Mouse (Mus musculus): ENCODE results near the gene Trim45. TPM values are rescaled to one million over a fixed set of nuclear protein-coding genes. Genes with fewer than 3 reads are reported as not detected.

Trim45 gene
- 1.3 and 2.1 TPM in 2 replicates for polyA plus RNA-seq (2014; fragmentation: Nextera tagmentation; extraction: Ambion mirVana)

- Histone ChIP-seq H3K36me3 (ENCODE audit: control insufficient read depth, insufficient read depth, low read length) (no peaks in the 10 kb centered on the region), H3K4me3 (ENCODE audit: low read depth, low read length) (peak within 1 kb of the TSS; percentile 66), H3K4me2 (peak within 1 kb of the TSS; percentile 83), H3K27me3 (replicated peaks; ENCODE audit: control insufficient read depth, insufficient read depth, low read length) (no peaks in the 10 kb centered on the region), H3K9me3 (ENCODE audit: control insufficient read depth, low read length) (no peaks in the 10 kb centered on the region), H3K27ac (ENCODE audit: low read depth, low read length) (peak within 1 kb of the TSS; percentile 59; the same call in 1 of the 2 replicates), H3K9ac (ENCODE audit: low read depth, low read length) (peak within 1 kb of the TSS; percentile 77), H3K4me1 (replicated peaks; ENCODE audit: control insufficient read depth, insufficient read depth, low read length) (peaks cover 10% of the 10 kb centered on the region)
- 0% methylated on average over 39 of the region's 39 CpGs for WGBS
- ATAC-seq (replicated peaks; ENCODE audit: low FRiP score), result peak; percentile 97
- DNase-seq (ENCODE audit: low spot score), result peak; percentile 92
These were observed at the start of gene Trim45 for GRCm38 (mm10) chr3:100921825-100922505. Trim45 (plus strand) TSS chr3:100922202.

GRCm38 (mm10) chr3:100877057-100877456 lies 44.9 kb upstream of the Trim45 start:
- H3K36me3 ChIP-seq (ENCODE audit: control insufficient read depth, insufficient read depth, low read length), result no peaks in the 10 kb centered on the region
- no peak overlapping the region for H3K4me3 ChIP-seq (ENCODE audit: low read depth, low read length)
- DNase-seq (ENCODE audit: low spot score) (no peak), ATAC-seq (replicated peaks; ENCODE audit: low FRiP score) (no peak)
- H3K27ac ChIP-seq (ENCODE audit: low read depth, low read length), result no peak overlapping the region
- H3K4me2 ChIP-seq, result no peak overlapping the region
- 90% methylated on average over 4 of the region's 4 CpGs for WGBS
- no peak overlapping the region for H3K9ac ChIP-seq (ENCODE audit: low read depth, low read length)
- H3K9me3 ChIP-seq (ENCODE audit: control insufficient read depth, low read length), result no peaks in the 10 kb centered on the region
- H3K4me1 ChIP-seq (replicated peaks; ENCODE audit: control insufficient read depth, insufficient read depth, low read length), result no peaks in the 10 kb centered on the region
- no peaks in the 10 kb centered on the region for H3K27me3 ChIP-seq (replicated peaks; ENCODE audit: control insufficient read depth, insufficient read depth, low read length)

- H3K36me3 ChIP-seq (ENCODE audit: control insufficient read depth, insufficient read depth, low read length), result no peaks in the 10 kb centered on the region
- no peaks in the 10 kb centered on the region for H3K27me3 ChIP-seq (replicated peaks; ENCODE audit: control insufficient read depth, insufficient read depth, low read length)
- H3K4me3 ChIP-seq (ENCODE audit: low read depth, low read length), result no peak overlapping the region
- DNase-seq (ENCODE audit: low spot score) (no peak), ATAC-seq (replicated peaks; ENCODE audit: low FRiP score) (no peak)
- no peaks in the 10 kb centered on the region for H3K4me1 ChIP-seq (replicated peaks; ENCODE audit: control insufficient read depth, insufficient read depth, low read length)
- H3K4me2 ChIP-seq, result no peak overlapping the region
- H3K9me3 ChIP-seq (ENCODE audit: control insufficient read depth, low read length), result no peaks in the 10 kb centered on the region
- 74% methylated on average over 6 of the region's 6 CpGs for WGBS
- no peak overlapping the region for H3K27ac ChIP-seq (ENCODE audit: low read depth, low read length)
- no peak overlapping the region for H3K9ac ChIP-seq (ENCODE audit: low read depth, low read length)
These were observed 40.6 kb upstream of the Trim45 start for GRCm38 (mm10) chr3:100881403-100881802.

- no peaks in the 10 kb centered on the region for H3K4me1 ChIP-seq (replicated peaks; ENCODE audit: control insufficient read depth, insufficient read depth, low read length)
- no peak overlapping the region for H3K9ac ChIP-seq (ENCODE audit: low read depth, low read length)
- WGBS, result 85% methylated on average over 9 of the region's 9 CpGs
- no peak overlapping the region for H3K4me3 ChIP-seq (ENCODE audit: low read depth, low read length)
- no peak overlapping the region for H3K4me2 ChIP-seq
- ATAC-seq (replicated peaks; ENCODE audit: low FRiP score) (no peak), DNase-seq (ENCODE audit: low spot score) (no peak)
- H3K27ac ChIP-seq (ENCODE audit: low read depth, low read length), result no peak overlapping the region
- H3K27me3 ChIP-seq (replicated peaks; ENCODE audit: control insufficient read depth, insufficient read depth, low read length), result no peaks in the 10 kb centered on the region
- no peaks in the 10 kb centered on the region for H3K36me3 ChIP-seq (ENCODE audit: control insufficient read depth, insufficient read depth, low read length)
- H3K9me3 ChIP-seq (ENCODE audit: control insufficient read depth, low read length), result no peaks in the 10 kb centered on the region
These were observed 40.0 kb upstream of the Trim45 start for GRCm38 (mm10) chr3:100881843-100882634.

- Histone ChIP-seq H3K4me1 (replicated peaks; ENCODE audit: control insufficient read depth, insufficient read depth, low read length) (no peaks in the 10 kb centered on the region), H3K4me2 (no peak overlapping the region), H3K27me3 (replicated peaks; ENCODE audit: control insufficient read depth, insufficient read depth, low read length) (no peaks in the 10 kb centered on the region), H3K9ac (ENCODE audit: low read depth, low read length) (no peak overlapping the region), H3K27ac (ENCODE audit: low read depth, low read length) (no peak overlapping the region), H3K9me3 (ENCODE audit: control insufficient read depth, low read length) (no peaks in the 10 kb centered on the region), H3K4me3 (ENCODE audit: low read depth, low read length) (no peak overlapping the region), H3K36me3 (ENCODE audit: control insufficient read depth, insufficient read depth, low read length) (no peaks in the 10 kb centered on the region)
- DNase-seq (ENCODE audit: low spot score) (no peak), ATAC-seq (replicated peaks; ENCODE audit: low FRiP score) (no peak)
- WGBS, result 97% methylated on average over 1 of the region's 1 CpGs
These were observed 32.8 kb upstream of the Trim45 start for GRCm38 (mm10) chr3:100889234-100889633.

GRCm38 (mm10) chr3:100890406-100890805 lies 31.6 kb upstream of the Trim45 start:
- no peak overlapping the region for H3K27ac ChIP-seq (ENCODE audit: low read depth, low read length)
- no peak overlapping the region for H3K4me3 ChIP-seq (ENCODE audit: low read depth, low read length)
- DNase-seq (ENCODE audit: low spot score), result no peak
- no peaks in the 10 kb centered on the region for H3K27me3 ChIP-seq (replicated peaks; ENCODE audit: control insufficient read depth, insufficient read depth, low read length)
- H3K36me3 ChIP-seq (ENCODE audit: control insufficient read depth, insufficient read depth, low read length), result no peaks in the 10 kb centered on the region
- no peak overlapping the region for H3K4me2 ChIP-seq
- no peaks in the 10 kb centered on the region for H3K9me3 ChIP-seq (ENCODE audit: control insufficient read depth, low read length)
- no peaks in the 10 kb centered on the region for H3K4me1 ChIP-seq (replicated peaks; ENCODE audit: control insufficient read depth, insufficient read depth, low read length)
- 79% methylated on average over 3 of the region's 3 CpGs for WGBS
- no peak overlapping the region for H3K9ac ChIP-seq (ENCODE audit: low read depth, low read length)
- ATAC-seq (replicated peaks; ENCODE audit: low FRiP score), result no peak

GRCm38 (mm10) chr3:100892383-100893335 lies 29.3 kb upstream of the Trim45 start:
- H3K36me3 ChIP-seq (ENCODE audit: control insufficient read depth, insufficient read depth, low read length), result no peaks in the 10 kb centered on the region
- H3K4me3 ChIP-seq (ENCODE audit: low read depth, low read length), result no peak overlapping the region
- H3K27me3 ChIP-seq (replicated peaks; ENCODE audit: control insufficient read depth, insufficient read depth, low read length), result no peaks in the 10 kb centered on the region
- H3K4me1 ChIP-seq (replicated peaks; ENCODE audit: control insufficient read depth, insufficient read depth, low read length), result no peaks in the 10 kb centered on the region
- DNase-seq (ENCODE audit: low spot score), result no peak
- no peak overlapping the region for H3K27ac ChIP-seq (ENCODE audit: low read depth, low read length)
- H3K9me3 ChIP-seq (ENCODE audit: control insufficient read depth, low read length), result no peaks in the 10 kb centered on the region
- no peak overlapping the region for H3K9ac ChIP-seq (ENCODE audit: low read depth, low read length)
- WGBS, result 61% methylated on average over 11 of the region's 11 CpGs
- ATAC-seq (replicated peaks; ENCODE audit: low FRiP score), result no peak
- no peak overlapping the region for H3K4me2 ChIP-seq

GRCm38 (mm10) chr3:100895500-100895899 lies 26.5 kb upstream of the Trim45 start:
- H3K36me3 ChIP-seq (ENCODE audit: control insufficient read depth, insufficient read depth, low read length), result no peaks in the 10 kb centered on the region
- DNase-seq (ENCODE audit: low spot score), result no peak
- ATAC-seq (replicated peaks; ENCODE audit: low FRiP score), result no peak

More at GRCm38 (mm10) chr3:100895500-100895899, 26.5 kb upstream of the Trim45 start:
- Histone ChIP-seq H3K27ac (ENCODE audit: low read depth, low read length) (no peak overlapping the region), H3K4me2 (no peak overlapping the region), H3K4me1 (replicated peaks; ENCODE audit: control insufficient read depth, insufficient read depth, low read length) (no peaks in the 10 kb centered on the region), H3K9ac (ENCODE audit: low read depth, low read length) (no peak overlapping the region), H3K27me3 (replicated peaks; ENCODE audit: control insufficient read depth, insufficient read depth, low read length) (no peaks in the 10 kb centered on the region), H3K9me3 (ENCODE audit: control insufficient read depth, low read length) (no peaks in the 10 kb centered on the region), H3K4me3 (ENCODE audit: low read depth, low read length) (no peak overlapping the region)
- WGBS, result 75% methylated on average over 6 of the region's 6 CpGs

All from liver, embryonic 11.5 days (tissue).